Mouse (Mus musculus) megakaryocyte-erythroid progenitor cell, adult 5-6 weeks (primary cell): Measurements from ENCODE around the gene Rprd1b. TPM values are rescaled to one million over a fixed set of nuclear protein-coding genes. Genes with fewer than 3 reads are reported as not detected.
"Not testable (repeated sequence)": the region's sequence is repeated elsewhere in the genome, so short reads cannot be mapped to it uniquely, and the experiment has no call there.

Experiments used
- ATAC-seq: replicated peaks from 2 replicates; pipeline ENCODE4 v1.8.0; 2016; ENCODE audit warnings: mild to moderate bottlenecking, inconsistent platforms; ENCODE audit not compliant: severe bottlenecking, poor library complexity, low FRiP score, low TSS enrichment
- total RNA-seq, 2 experiments: library from RNA; stranded (forward) in 1 of 2; stranded (reverse) in 1 of 2; fragments of 200-1000, 215-1000 nt in 1 of 2; fragments of >200 nt in 1 of 2; fragmentation: Nextera tagmentation in 1 of 2; gene quantifications; 2 replicates each; pipeline ENCODE4 v1.2.3; 2014 to 2017

Rprd1b gene
- total RNA-seq, 2 experiments from 2014 or later = 21.6 to 41.1 TPM

DNA sequence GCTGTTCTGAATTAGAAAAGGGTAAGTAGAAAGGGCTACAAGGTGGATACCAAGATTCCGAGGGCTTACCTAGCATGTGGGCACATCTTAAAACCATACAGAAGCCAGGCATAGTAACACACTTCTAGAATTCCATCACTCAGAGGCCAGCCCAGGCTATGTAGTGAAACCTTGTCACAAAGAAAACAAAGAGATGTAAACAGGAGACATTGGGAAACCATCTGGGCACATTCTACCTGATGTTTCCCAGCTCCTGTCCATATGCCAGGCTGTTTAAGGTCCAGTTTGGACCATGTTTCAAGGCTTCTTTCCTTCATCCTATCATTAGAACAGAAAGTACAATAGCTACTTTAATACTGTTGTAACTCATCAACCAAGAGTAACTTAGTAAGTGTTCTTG is 9.3 kb downstream of the Rprd1b start:
- no peak for ATAC-seq

GRCm38 (mm10) chr2:158039662-158040061 is 11.4 kb downstream of the Rprd1b start:
- no peak for ATAC-seq

- no peak for ATAC-seq
Observed at GRCm38 (mm10) chr2:158040396-158040795, 12.1 kb downstream of the Rprd1b start.

GRCm38 (mm10) chr2:158043504-158043903 is 15.2 kb downstream of the Rprd1b start:
- no peak for ATAC-seq

DNA sequence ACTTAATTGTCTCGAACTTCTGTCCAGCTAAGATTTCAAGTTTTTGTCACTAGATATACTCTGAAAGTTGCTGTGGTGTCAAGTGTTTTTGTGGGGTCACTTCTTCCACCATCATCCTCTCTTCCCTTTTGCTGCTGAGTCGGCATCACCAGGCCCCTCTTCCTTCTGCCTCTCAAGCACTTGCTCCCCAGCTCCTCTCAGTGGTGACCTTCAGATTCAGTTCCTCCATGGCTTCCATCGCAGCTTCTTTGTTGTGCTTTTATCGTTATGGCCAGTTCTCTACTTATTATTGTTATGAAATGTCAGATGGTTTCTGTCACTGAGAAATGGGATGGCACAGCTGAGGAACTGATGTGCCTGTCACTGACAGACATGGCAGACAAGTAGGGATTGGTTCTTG is 17.9 kb downstream of the Rprd1b start:
- ATAC-seq = no peak

DNA sequence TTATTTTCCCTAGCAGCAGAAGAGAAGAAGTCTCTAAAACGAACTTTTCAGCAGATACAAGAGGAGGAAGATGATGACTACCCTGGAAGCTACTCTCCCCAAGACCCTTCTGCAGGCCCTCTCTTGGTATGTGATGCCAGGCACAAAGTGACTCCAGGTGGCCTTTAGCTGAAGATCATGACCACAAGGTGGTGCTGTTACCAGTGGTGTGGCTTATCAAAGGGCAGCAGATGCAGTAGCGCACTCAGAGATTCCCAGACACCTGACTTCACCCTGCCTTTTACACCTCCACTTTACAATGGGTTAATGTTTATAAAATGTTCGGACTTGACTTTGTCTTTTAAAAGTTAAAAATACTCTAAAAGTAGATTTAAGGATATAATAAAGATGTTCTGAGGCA is 19.6 kb downstream of the Rprd1b start:
- peak; percentile 98 for ATAC-seq

- no peak for ATAC-seq
Observed at GRCm38 (mm10) chr2:158048718-158049117, 20.4 kb downstream of the Rprd1b start.

GRCm38 (mm10) chr2:158050116-158050515 is 21.8 kb downstream of the Rprd1b start:
- no peak for ATAC-seq

- ATAC-seq = no peak
Observed at GRCm38 (mm10) chr2:158054596-158054995, 26.3 kb downstream of the Rprd1b start.

GRCm38 (mm10) chr2:158055383-158055782 is 27.1 kb downstream of the Rprd1b start:
- ATAC-seq = not testable (repeated sequence)

DNA sequence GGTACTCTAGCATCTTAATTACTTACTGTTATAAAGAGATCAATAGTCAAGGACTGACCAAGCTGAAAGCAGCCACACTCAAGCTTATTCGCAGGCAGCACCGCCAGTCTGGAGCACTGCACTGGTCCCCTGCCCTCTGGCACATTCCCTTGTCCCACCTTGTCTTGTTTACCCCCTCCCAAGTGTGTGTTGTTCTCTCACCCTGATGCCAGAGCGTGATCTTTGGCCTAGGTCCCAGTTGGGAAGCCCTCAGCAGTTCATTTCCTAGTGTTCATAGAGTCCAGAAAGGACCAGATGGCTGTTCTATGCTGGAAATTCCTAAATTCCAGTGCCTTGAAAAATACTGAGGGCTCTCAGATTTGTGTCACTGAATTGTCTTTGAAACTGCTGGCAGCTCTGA is 28.7 kb downstream of the Rprd1b start:
- ATAC-seq = no peak

DNA sequence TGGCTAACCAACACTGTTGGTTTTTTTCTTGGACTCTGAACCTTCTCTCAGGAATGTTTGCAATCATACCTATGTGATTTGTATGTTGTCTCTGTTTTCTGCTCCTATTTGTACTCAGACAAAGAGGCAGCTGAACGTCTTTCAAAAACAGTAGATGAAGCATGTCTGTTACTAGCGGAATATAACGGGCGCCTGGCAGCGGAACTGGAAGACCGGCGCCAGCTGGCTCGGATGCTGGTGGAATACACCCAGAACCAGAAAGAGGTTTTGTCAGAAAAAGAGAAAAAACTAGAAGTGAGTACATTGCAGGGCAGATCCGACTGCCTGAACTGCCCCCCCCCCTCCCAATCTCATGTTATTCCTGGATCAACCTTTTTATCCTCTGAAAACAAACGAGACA is 30.2 kb downstream of the Rprd1b start:
- ATAC-seq = no peak

GRCm38 (mm10) chr2:158059666-158060105 is 31.4 kb downstream of the Rprd1b start:
- ATAC-seq = peak; percentile 60; the same call in 1 of the 2 replicates

- ATAC-seq = no peak
Observed at GRCm38 (mm10) chr2:158063036-158063435, 34.7 kb downstream of the Rprd1b start.

- 0 out of 2 replicates have a peak, but pooled peaks have one; percentile 65 for ATAC-seq
Observed at GRCm38 (mm10) chr2:158064571-158065048, 36.3 kb downstream of the Rprd1b start.

DNA sequence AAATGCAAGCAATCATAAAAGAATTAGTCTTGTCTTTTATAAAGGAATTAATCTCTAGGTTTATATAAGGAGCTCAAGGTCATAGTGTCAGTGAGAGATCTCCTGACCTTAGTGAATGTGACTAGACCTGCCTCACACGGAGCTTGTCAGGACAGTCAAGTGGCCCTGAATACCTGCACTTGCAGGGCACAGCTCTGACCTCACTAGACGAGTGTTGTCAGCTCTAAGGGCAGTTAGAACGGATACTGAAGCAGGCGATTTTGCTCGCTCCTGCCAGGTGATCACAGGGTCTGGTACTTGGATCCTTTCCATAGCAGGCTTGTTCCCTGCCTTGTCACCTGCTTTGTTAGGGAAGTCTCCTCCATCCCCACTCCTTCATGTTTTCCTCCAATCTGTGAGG is 36.8 kb downstream of the Rprd1b start:
- no peak for ATAC-seq

DNA sequence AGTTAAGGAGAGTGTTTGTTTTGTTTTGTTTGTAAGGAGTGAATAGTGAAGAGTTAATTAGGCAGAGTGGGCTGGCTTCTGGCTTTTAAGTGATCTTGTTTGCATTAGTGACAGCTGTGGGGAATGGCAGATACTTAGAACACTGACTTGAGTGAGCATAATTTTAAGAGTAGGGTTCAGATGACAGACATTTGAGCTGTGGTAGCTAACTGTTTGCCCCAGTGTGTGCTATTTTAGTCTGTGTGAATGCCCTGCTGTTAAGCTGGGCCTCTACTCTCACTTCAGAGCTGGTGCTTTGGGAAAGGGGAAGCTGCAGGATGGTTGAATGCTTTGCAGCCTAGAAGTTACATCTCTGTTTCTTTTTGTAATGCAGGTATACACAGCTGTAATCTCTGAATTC is 38.2 kb downstream of the Rprd1b start:
- ATAC-seq = no peak

DNA sequence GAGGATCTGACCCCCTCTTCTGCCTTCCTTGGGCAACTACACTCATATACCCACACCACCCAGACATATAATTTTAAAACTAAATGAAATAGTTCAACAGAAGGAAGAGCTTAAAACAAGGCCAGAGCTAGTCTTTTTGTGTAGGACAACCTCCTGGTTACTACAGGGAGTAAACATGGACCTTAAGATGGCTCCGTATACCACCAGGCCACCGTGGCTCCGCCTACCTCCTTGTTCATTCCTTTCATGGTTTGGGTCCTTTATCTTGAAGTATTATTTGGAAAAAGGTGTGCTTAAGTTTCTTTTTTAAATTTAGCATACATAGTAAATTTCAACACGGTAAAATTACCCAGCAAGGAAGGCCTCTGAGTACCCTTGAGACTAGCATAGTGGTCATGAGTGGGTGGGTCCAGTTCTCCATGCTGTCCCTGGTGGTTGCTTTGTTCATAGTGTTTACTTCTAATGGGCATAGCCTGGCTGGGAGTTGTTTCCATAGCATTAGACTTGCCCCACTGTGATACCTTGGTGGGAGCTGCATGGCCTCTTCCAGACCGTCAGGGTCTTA is 39.0 kb downstream of the Rprd1b start:
- ATAC-seq = no peak

- no peak for ATAC-seq
Observed at GRCm38 (mm10) chr2:158068444-158068971, 40.2 kb downstream of the Rprd1b start.

- 0 out of 2 replicates have a peak, but pooled peaks have one; percentile 23 for ATAC-seq
Observed at GRCm38 (mm10) chr2:158070885-158071632, 42.8 kb downstream of the Rprd1b start.

GRCm38 (mm10) chr2:158071633-158071995 is 43.3 kb downstream of the Rprd1b start:
- ATAC-seq = no peak
